Mouse (Mus musculus) forebrain, embryonic 11.5 days (tissue): ENCODE data around the gene Rnf215. TPM values are rescaled to one million over a fixed set of nuclear protein-coding genes. Genes with fewer than 3 reads are reported as not detected.
"Not testable (repeated sequence)": the region's sequence is repeated elsewhere in the genome, so short reads cannot be mapped to it uniquely, and the experiment has no call there.

Experiments
- ATAC-seq: fragments of 200-750 bp; cut with Nextera tagmentation; replicated peaks from 2 replicates; pipeline ENCODE4 v1.8.0; 2017; ENCODE audit warnings: moderate TSS enrichment; ENCODE audit not compliant: low FRiP score
- DNase-seq: peaks from one replicate; pipeline ENCODE4 v3.0.0-alpha.2; 2017; ENCODE audit warnings: low spot score
- H3K27ac ChIP-seq: fragments of 300-500 bp; sonication (generic); 2 replicates; pipeline ENCODE4 v1.5.1; 2014; ENCODE audit warnings: low read depth, low read length
- H3K27me3 ChIP-seq: fragments of 300-500 bp; sonication (generic); 2 replicates; pipeline ENCODE4 v1.6.1; 2014; ENCODE audit warnings: mild to moderate bottlenecking, low read length, mixed read lengths; ENCODE audit not compliant: control insufficient read depth, insufficient read depth
- H3K36me3 ChIP-seq: fragments of 300-500 bp; sonication (generic); 2 replicates; pipeline ENCODE4 v1.6.1; 2014; ENCODE audit warnings: mild to moderate bottlenecking, low read length, moderate library complexity, mixed read lengths; ENCODE audit not compliant: control insufficient read depth, insufficient read depth
- H3K4me1 ChIP-seq: fragments of 300-500 bp; sonication (generic); replicated peaks from 2 replicates; pipeline ENCODE4 v1.6.1; 2014; ENCODE audit warnings: low read length, mixed read lengths; ENCODE audit not compliant: control insufficient read depth, insufficient read depth
- H3K4me2 ChIP-seq: fragments of 300-500 bp; sonication (generic); 2 replicates; pipeline ENCODE4 v1.6.1; 2014; ENCODE audit warnings: low read depth, mild to moderate bottlenecking, low read length, moderate library complexity, mixed read lengths; ENCODE audit not compliant: severe bottlenecking
- H3K4me3 ChIP-seq: fragments of 300-500 bp; sonication (generic); 2 replicates; pipeline ENCODE4 v1.5.1; 2014; ENCODE audit warnings: low read depth, low read length
- H3K9ac ChIP-seq: fragments of 300-500 bp; sonication (generic); 2 replicates; pipeline ENCODE4 v1.6.1; 2014; ENCODE audit warnings: low read length
- H3K9me3 ChIP-seq: fragments of 300-500 bp; sonication (generic); 2 replicates; pipeline ENCODE4 v1.6.1; 2016; ENCODE audit warnings: low read length, mixed read lengths; ENCODE audit not compliant: control insufficient read depth
- WGBS: fragments of 180-500 bp; shearing (Covaris S2); extraction: QIAGEN DNeasy Blood & Tissue Kit; methylation state at CpG from one replicate; pipeline ENCODE4 v1.1.7; 2014; 5-methylcytosine and 5-hydroxymethylcytosine counted together
- microRNA-seq: library from miRNA; unstranded; fragments of <30 nt; microRNA quantifications from one replicate; pipeline ENCODE4, GENCODE M21; 2016; ENCODE audit not compliant: insufficient number of aligned reads
- polyA plus RNA-seq: library from polyadenylated mRNA; unstranded; fragments of >200 nt; fragmentation: Nextera tagmentation; extraction: Ambion mirVana; gene quantifications from 2 replicates; pipeline ENCODE4 v1.2.1, GENCODE M21; 2014

Gene Rnf215
- polyA plus RNA-seq, 1 experiment from 2014 or later: 25.0 TPM

DNA sequence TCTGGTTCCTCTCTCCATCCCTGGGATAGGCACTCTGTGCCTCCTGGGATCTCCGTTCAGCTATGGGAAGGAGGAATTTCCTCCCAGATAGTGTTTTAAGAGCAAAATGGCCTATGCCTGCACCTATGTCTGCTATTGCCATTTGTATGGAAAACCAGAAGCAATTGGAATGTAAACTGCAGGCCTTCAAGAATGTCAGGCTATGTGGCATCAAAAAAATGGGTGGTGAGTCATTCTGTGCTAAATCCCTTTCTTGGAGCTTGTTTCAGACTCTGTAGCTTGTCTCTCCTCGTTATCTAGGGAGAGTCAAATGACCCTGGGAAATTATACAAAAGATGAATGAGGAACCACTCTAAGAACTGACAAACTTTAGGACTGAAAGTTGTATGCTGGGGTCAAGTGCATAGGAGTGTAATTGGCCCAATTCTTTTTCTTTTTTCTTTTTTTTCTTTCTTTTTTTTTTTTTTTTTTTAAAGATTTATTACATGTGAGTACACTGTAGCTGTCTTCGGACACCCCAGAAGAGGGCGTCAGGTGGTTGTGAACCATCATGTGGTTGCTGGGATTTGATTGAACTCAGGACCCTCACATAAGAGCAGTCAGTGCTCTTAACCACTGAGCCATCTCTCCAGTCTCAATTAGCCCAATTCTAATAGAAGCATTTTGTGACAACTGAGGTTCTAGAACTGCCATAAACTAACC is 49.4 kb downstream of the Rnf215 start:
- Histone ChIP-seq H3K27me3 (no peaks in the 10 kb centered on the region), H3K4me1 (peaks cover 5% of the 10 kb centered on the region), H3K9me3 (no peaks in the 10 kb centered on the region), H3K36me3 (peaks cover 10% of the 10 kb centered on the region; the same call in 1 of the 2 replicates), H3K27ac (no peak overlapping the region), H3K9ac (no peak overlapping the region), H3K4me2 (no peak overlapping the region), H3K4me3 (no peak overlapping the region)
- DNase-seq: no peak
- 67% methylated on average over 4 of the region's 4 CpGs for WGBS
- no peak for ATAC-seq

DNA sequence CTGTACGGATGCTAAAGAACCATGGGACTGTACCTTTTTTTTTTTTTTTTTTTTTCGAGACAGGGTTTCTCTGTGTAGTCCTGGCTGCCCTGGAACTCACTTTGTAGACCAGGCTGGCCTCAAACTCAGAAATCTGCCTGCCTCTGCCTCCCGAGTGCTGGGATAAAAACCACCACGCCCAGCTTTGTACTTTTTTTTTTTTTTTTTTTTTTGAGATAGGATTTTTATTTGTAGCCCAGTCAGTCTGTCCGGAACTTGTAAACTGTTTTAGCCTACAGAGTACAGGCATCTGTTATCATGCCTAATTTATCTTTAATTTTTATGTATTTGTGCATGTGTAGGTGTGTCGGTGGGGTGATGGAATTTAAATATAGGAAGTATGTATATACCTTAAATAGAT is 50.5 kb downstream of the Rnf215 start:
- not testable (repeated sequence) for H3K27me3 ChIP-seq, H3K4me1 ChIP-seq, H3K9me3 ChIP-seq, H3K27ac ChIP-seq, H3K9ac ChIP-seq, ATAC-seq, H3K4me2 ChIP-seq, DNase-seq, H3K4me3 ChIP-seq, H3K36me3 ChIP-seq
- 87% methylated on average over 6 of the region's 6 CpGs for WGBS

DNA sequence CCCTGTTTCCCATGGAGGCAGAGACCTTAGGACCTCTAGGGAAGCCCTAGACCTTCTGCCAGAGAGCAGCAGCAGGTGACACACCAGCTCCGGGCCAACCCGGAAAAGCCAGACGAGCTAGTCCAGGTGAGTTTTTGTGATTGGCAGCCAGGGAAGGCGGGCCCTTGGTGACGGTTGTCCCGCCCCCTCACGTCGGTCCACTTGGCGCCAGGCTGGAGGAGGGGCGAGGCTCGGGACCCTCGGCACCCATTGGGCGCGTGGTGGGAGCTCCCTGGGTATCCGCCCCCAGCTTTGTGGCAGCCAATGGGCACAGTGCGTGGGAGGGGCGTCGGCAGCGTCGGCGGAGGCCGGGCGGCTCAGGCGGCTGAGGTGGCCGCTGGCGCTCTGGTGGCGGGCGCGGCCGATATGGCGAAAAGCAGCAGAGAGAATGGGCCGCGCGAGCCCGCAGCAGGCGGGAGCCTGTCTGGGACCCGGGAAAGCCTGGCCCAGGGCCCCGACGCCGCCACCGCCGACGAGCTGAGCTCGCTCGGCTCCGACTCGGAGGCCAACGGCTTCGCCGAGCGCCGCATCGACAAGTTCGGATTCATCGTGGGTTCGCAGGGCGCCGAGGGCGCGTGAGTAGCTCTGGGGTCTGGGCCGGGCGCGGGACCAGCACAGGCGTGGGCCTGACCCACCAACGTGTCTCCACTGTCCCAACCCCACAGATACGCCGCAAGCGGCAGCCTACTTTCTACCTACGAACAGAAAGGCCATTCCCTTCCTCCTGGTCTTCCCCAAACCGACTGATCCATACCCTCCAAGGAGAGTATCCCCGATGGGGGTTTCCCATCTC is 51.7 kb downstream of the Rnf215 start, which contains the start of gene Tbc1d10a:
Gene Tbc1d10a (plus strand): TSS at position 304 of the 832 bp plus-strand sequence.
- Histone ChIP-seq H3K36me3 (peaks cover 3% of the 10 kb centered on the region; the same call in 1 of the 2 replicates), H3K27me3 (no peaks in the 10 kb centered on the region), H3K4me1 (peaks cover 5% of the 10 kb centered on the region), H3K9me3 (no peaks in the 10 kb centered on the region), H3K27ac (no peak within 1 kb of the TSS), H3K4me3 (peak within 1 kb of the TSS; percentile 78), H3K9ac (peak within 1 kb of the TSS; percentile 88), H3K4me2 (peak within 1 kb of the TSS; percentile 93)
- peak; percentile 100 for ATAC-seq
- WGBS: under 1% methylated on average over 70 of the region's 71 CpGs
- DNase-seq: peak; percentile 99

DNA sequence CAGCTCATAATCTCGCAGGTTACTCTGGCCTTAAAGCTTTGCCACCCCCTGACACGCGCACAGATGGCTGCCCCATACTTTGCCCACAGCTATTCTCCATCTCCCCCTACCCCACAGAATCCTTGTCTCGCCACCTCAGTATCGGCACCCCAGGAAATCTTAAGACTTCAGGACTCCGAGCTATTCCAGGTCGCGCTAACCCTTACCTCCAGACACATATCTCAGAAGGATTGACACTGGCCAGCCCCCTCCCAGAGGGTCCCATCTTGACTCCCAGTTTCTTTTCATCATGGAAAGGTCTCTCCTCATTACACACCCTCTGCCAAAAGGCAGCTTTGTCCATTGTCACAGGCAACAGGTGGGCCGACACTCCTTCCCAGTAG is 52.3 kb downstream of the Rnf215 start:
- Histone ChIP-seq H3K9ac (peak overlapping the region; percentile 88), H3K4me2 (peak overlapping the region; percentile 93), H3K36me3 (peaks cover 3% of the 10 kb centered on the region; the same call in 1 of the 2 replicates), H3K4me3 (peak overlapping the region; percentile 78), H3K4me1 (peaks cover 5% of the 10 kb centered on the region), H3K27me3 (no peaks in the 10 kb centered on the region), H3K9me3 (no peaks in the 10 kb centered on the region), H3K27ac (no peak overlapping the region)
- ATAC-seq: no peak
- WGBS: 18% methylated on average over 9 of the region's 9 CpGs
- DNase-seq: no peak

DNA sequence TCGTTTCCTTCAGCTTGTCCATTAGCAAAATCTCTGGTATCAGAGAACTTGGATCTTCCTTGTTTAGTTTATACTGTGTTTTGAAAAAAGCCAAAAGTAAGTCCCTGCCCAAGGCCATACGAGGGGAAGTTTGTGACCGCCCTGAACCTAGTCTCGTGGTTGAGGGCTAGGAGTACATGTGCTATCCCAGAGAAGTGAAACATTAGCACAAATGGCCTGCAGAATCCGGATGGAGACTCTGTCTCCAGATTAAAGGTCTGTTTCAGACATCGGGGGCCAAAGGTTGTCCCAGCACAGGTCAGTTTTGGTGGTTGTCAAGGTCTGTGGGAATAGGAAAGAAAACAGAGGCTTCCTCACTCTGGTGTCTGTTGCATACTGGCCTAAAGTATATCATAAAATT is 54.2 kb downstream of the Rnf215 start:
- ATAC-seq (no peak), DNase-seq (no peak)
- Histone ChIP-seq H3K27ac (no peak overlapping the region), H3K9me3 (no peaks in the 10 kb centered on the region), H3K4me3 (no peak overlapping the region), H3K27me3 (no peaks in the 10 kb centered on the region), H3K36me3 (no peaks in the 10 kb centered on the region), H3K9ac (no peak overlapping the region), H3K4me2 (no peak overlapping the region), H3K4me1 (peaks cover 5% of the 10 kb centered on the region)
- 90% methylated on average over 6 of the region's 6 CpGs for WGBS

DNA sequence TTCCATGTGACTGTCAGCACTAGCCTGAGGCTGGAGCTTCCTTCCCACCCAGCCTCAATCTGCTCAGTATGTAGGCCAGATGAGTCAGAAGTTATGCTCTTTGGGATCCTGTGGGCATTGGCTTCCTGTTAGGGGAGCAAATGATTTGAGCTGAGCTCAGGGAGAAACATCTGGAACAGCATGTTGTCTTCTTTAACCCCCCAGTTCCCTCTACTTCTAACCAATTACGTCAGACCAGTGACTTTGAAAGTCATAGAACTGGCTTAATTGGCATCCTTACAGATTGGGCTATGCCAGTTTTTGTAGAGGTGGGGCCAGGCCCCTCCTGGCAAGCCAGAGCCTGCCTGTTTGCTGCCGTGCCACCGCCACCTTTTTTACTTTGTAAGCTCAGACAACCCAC is 55.7 kb downstream of the Rnf215 start:
- no peak for DNase-seq
- H3K36me3 ChIP-seq: no peaks in the 10 kb centered on the region
- H3K4me1 ChIP-seq: peaks cover 5% of the 10 kb centered on the region
- H3K9me3 ChIP-seq: no peaks in the 10 kb centered on the region
- H3K9ac ChIP-seq: no peak overlapping the region
- no peak overlapping the region for H3K4me3 ChIP-seq
- ATAC-seq: no peak
- no peak overlapping the region for H3K4me2 ChIP-seq
- 81% methylated on average over 3 of the region's 3 CpGs for WGBS
- H3K27ac ChIP-seq: no peak overlapping the region
- H3K27me3 ChIP-seq: no peaks in the 10 kb centered on the region

Small RNA genes lying within 50 kb of the gene (microRNA-seq; reads per million reads assigned to microRNA genes)
- gene Mir3060: 9.3 reads per million, percentile 3 among the genes with 10 or more reads in this experiment

Other genes with a start within 250 kb of the Rnf215 start
- 0.51 and 0.60 TPM in 2 replicates for gene 4921536K21Rik, start 240.1 kb upstream of the Rnf215 start, polyA plus RNA-seq
- gene Dusp18, start 240.0 kb upstream of the Rnf215 start, polyA plus RNA-seq: 22.5 and 23.7 TPM in 2 replicates
- 3.5 and 3.9 TPM in 2 replicates for gene Slc35e4, start 220.5 kb upstream of the Rnf215 start, polyA plus RNA-seq
- 23.1 and 26.0 TPM in 2 replicates for gene Tcn2, start 203.0 kb upstream of the Rnf215 start, polyA plus RNA-seq
- gene Pes1, start 171.2 kb upstream of the Rnf215 start, polyA plus RNA-seq: 82.9 and 90.4 TPM in 2 replicates
- 0.31 TPM in 1 of 2 replicates, not detected in the other for gene 4930556J24Rik, start 158.4 kb upstream of the Rnf215 start, polyA plus RNA-seq
- 0.41 and 0.57 TPM in 2 replicates for gene Gal3st1, start 151.6 kb upstream of the Rnf215 start, polyA plus RNA-seq
- 0.29 TPM in 1 of 2 replicates, not detected in the other for gene Sec14l4, start 103.7 kb upstream of the Rnf215 start, polyA plus RNA-seq
- 0.28 and 0.37 TPM in 2 replicates for gene Sec14l3, start 70.4 kb upstream of the Rnf215 start, polyA plus RNA-seq
- 7.9 and 8.9 TPM in 2 replicates for gene Mtfp1, start 39.8 kb upstream of the Rnf215 start, polyA plus RNA-seq
- gene Sec14l2, start 11.8 kb upstream of the Rnf215 start, polyA plus RNA-seq: 2.1 TPM in 2 replicates
- 5.3 and 5.9 TPM in 2 replicates for gene Ccdc157, start 25.1 kb downstream of the Rnf215 start, polyA plus RNA-seq
- 107 and 108 TPM in 2 replicates for gene Sf3a1, start 25.1 kb downstream of the Rnf215 start, polyA plus RNA-seq
- gene Tbc1d10a, start 51.6 kb downstream of the Rnf215 start, polyA plus RNA-seq: 22.4 and 23.0 TPM in 2 replicates
- 2.0 and 2.5 TPM in 2 replicates for gene Castor1, start 83.0 kb downstream of the Rnf215 start, polyA plus RNA-seq
- gene Osm, start 101.2 kb downstream of the Rnf215 start, polyA plus RNA-seq: not detected in 2 replicates
- not detected in 2 replicates for gene Lif, start 122.4 kb downstream of the Rnf215 start, polyA plus RNA-seq